Comparison of ENCODE assay signal across 26 mouse cellular contexts in genomic region chr5:119362452-119362851, GRCm38 (mm10).
DNase-seq lines count a peak whose midpoint lies in the region; ATAC-seq and TF ChIP-seq lines count a peak whose summit lies in the region.
"Had no signal": no experiment of that assay in that cellular context is flagged by ENCODE, and none has a peak within 500 bp of the region (broad histone marks: within the 10 kb centered on the region; RNA-seq: fewer than 3 reads in every experiment).

No protein-coding gene starts in this region.

- ATAC-seq in common myeloid progenitor, adult 5-6 weeks (replicated peaks; ENCODE audit: low read depth, poor library complexity, severe bottlenecking) = peak; percentile 57
- ATAC-seq: forebrain, embryonic 13.5 days; liver, embryonic 12.5 days; liver, postnatal 0 days; lung, postnatal 0 days had no signal

- peaks cover 24% of the 10 kb centered on the region for H3K4me1 ChIP-seq in heart, embryonic 10.5 days
- no peaks in the 10 kb centered on the region for H3K4me1 ChIP-seq in lung, adult 2 months (ENCODE audit: control insufficient read depth, insufficient read depth, low read length)
- H3K4me1 ChIP-seq: forebrain, embryonic 13.5 days; liver, embryonic 12.5 days; neural tube, embryonic 13.5 days had no signal

- H3K4me3 ChIP-seq in heart, embryonic 10.5 days = no peak overlapping the region
- H3K4me3 ChIP-seq in layer of hippocampus, adult 2 months = no peak overlapping the region
- H3K4me3 ChIP-seq in lung, adult 2 months (replicated peaks; ENCODE audit: extremely low read depth, low read depth, low read length) = no peak overlapping the region
- H3K4me3 ChIP-seq: forebrain, embryonic 13.5 days; heart, embryonic 12.5 days; liver, embryonic 12.5 days; neural tube, embryonic 13.5 days had no signal

- no peak for TF ChIP-seq CTCF in layer of hippocampus, adult 2 months (conservative IDR thresholded peaks at IDR 0.05)
- no peak for TF ChIP-seq CTCF in lung, adult 2 months (IDR thresholded peaks at IDR 0.05; ENCODE audit: insufficient read depth, low read length)

- WGBS in heart, embryonic 10.5 days = 67% methylated on average over 12 of the region's 12 CpGs
- WGBS in lung, adult 2 months = 71% methylated on average over 12 of the region's 12 CpGs

- peak overlapping the region; percentile 32 for H3K27ac ChIP-seq in heart, embryonic 10.5 days
- no peak overlapping the region for H3K27ac ChIP-seq in layer of hippocampus, adult 2 months
- H3K27ac ChIP-seq: forebrain, embryonic 13.5 days; hindbrain, embryonic 14.5 days; liver, embryonic 12.5 days; neural tube, embryonic 13.5 days had no signal

- no peaks in the 10 kb centered on the region for H3K36me3 ChIP-seq in heart, embryonic 10.5 days
- H3K36me3 ChIP-seq: heart, embryonic 12.5 days; liver, embryonic 12.5 days; neural tube, embryonic 13.5 days had no signal

- no peak for TF ChIP-seq POLR2A in lung, adult 2 months (IDR thresholded peaks at IDR 0.05; ENCODE audit: borderline replicate concordance, extremely low read depth, low read depth, low read length)

- H3K9me3 ChIP-seq in heart, embryonic 10.5 days = no peaks in the 10 kb centered on the region
- H3K9me3 ChIP-seq: forebrain, embryonic 13.5 days; heart, embryonic 12.5 days; liver, embryonic 12.5 days; neural tube, embryonic 13.5 days had no signal

- peaks cover 7% of the 10 kb centered on the region; the same call in 1 of the 2 replicates for H3K27me3 ChIP-seq in heart, embryonic 10.5 days (ENCODE audit: insufficient read depth, poor library complexity, severe bottlenecking)
- H3K27me3 ChIP-seq: CH12.LX; forebrain, embryonic 13.5 days; heart, embryonic 12.5 days; liver, embryonic 12.5 days had no signal

- DNase-seq in heart, embryonic 10.5 days (ENCODE audit: low spot score) = no peak
- no peak for DNase-seq in heart, adult 8-10 months (ENCODE audit: low spot score)
- DNase-seq in monocyte, adult 2 months (ENCODE audit: low read depth in 1 of 2, low spot score in 2 of 2) = peak; percentile 23 to 31
- no peak for DNase-seq in layer of hippocampus, adult 2 months (ENCODE audit: low spot score in 2 of 2)
- DNase-seq in thymus, postnatal 14 days = no peak
- no peak for DNase-seq in lung, adult 2 months
- DNase-seq: adrenal gland, adult 8-10 months; cerebellum, adult 2 months; cerebellum, postnatal 14 days; gastrocnemius, postnatal 10 days; kidney, postnatal 25 days; layer of hippocampus, postnatal 36 days; left cerebral cortex, postnatal 4 days; liver, postnatal 0 days; lung, postnatal 4 days; midbrain, embryonic 14.5 days; right cerebral cortex, postnatal 14 days; thymus, postnatal 25 days had no signal

Comparison
In these comparisons a context has a peak if more than half of its experiments do, and no peak if none do; other contexts are left out.
1. DNase-seq: peak in monocyte, adult 2 months (2 of 2); none in heart, embryonic 10.5 days (single experiment), heart, adult 8-10 months (single experiment), layer of hippocampus, adult 2 months (0 of 2), thymus, postnatal 14 days (single experiment) and lung, adult 2 months (single experiment).